Mouse (Mus musculus) large intestine, adult 2 months (tissue): ENCODE results near the gene Srr. TPM values are rescaled to one million over a fixed set of nuclear protein-coding genes. Genes with fewer than 3 reads are reported as not detected.

Experiments
- DNase-seq: peaks from one replicate; pipeline ENCODE4 v3.0.0-alpha.2; 2012; ENCODE audit warnings: low read depth, low spot score
- WGBS: fragments of 180-500 bp; shearing (Covaris S2); methylation state at CpG from one replicate; pipeline ENCODE4 v1.1.7; 2018; 5-methylcytosine and 5-hydroxymethylcytosine counted together
- polyA plus RNA-seq: library from polyadenylated mRNA; depleted of rRNA; stranded (reverse); fragments of >200 nt; gene quantifications from 2 replicates; pipeline ENCODE4 v1.2.3, GENCODE M21; 2012; rRNA removed

Srr gene
- polyA plus RNA-seq, 1 experiment: 8.6 TPM

GRCm38 (mm10) chr11:74867181-74867580, 58.6 kb downstream of the Srr start:
- WGBS: 35% methylated on average over 2 of the region's 2 CpGs
- DNase-seq: no peak

GRCm38 (mm10) chr11:74866640-74867039, 59.1 kb downstream of the Srr start:
- WGBS: 15% methylated on average over 4 of the region's 4 CpGs
- no peak for DNase-seq

DNA sequence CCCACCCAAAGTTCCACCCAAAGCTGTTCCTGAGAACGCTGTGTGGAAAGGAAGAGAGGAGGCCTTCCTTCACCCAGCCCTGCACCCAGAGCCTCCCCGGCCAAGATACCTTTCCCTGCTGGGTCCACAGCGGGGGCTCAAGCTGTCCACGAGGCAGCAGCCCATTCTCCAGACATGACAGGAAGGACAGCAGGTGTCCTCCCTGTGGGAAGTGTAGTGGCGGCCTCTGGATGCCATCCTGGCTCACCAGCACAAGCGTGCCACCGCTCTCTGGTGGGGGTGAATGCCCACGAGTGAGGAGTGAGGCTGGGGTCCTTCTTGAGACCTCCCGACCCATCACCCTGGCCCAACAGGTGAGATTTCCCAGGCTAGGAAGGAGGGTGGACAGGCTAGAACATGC, 60.5 kb downstream of the Srr start:
- WGBS: 88% methylated on average over 9 of the region's 9 CpGs
- no peak for DNase-seq

DNA sequence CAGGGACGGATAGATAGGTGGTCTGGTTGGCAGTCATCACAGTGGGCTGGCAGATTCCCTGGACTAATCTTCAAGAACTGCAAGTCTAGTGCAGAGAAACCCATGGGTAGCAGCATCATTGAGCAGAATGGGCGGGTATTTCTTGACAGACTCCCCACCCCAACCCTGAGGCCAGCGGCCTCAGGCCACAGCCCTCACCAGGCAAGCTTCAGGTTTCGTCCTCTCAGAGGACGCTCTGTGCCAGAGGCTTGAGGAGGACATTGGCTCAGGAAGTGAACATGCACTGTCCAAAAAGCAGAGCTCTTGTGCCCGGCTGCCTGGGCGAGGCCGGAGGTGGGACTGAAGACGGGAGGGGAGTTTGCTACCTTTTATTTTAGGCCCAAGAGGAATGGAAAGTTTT, 61.3 kb downstream of the Srr start:
- WGBS: 90% methylated on average over 9 of the region's 9 CpGs

GRCm38 (mm10) chr11:74863471-74863870, 62.3 kb downstream of the Srr start:
- DNase-seq: no peak
- WGBS: 52% methylated on average over 11 of the region's 11 CpGs

More for the DNA sequence above, 61.3 kb downstream of the Srr start:
- DNase-seq: no peak

DNA sequence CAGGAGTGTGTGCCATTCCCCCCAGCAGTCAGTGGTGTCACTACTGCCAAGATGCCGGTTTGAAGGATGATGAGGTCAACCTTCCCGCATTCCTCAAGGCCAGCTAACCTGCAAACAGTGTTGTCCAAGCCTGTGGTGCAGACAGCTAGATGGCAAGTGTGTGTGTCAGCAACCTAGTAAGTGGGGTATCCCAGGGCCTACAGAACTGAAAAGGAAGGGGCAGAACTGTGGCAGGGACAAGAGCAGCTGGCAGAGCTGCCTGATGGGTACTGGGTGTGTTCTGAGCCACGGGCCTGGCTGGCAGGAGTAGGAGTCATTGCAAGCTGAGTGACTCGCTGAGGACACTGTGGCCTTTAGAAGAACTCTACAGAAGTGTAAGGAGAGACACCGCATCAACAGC, 63.6 kb downstream of the Srr start:
- 71% methylated on average over 5 of the region's 5 CpGs for WGBS
- no peak for DNase-seq

- DNase-seq: no peak
- 91% methylated on average over 9 of the region's 9 CpGs for WGBS
Measured at GRCm38 (mm10) chr11:74857756-74858155, 68.0 kb downstream of the Srr start.

Other genes with a start within 250 kb of the Srr start
- gene Pafah1b1, start 201.3 kb downstream of the Srr start, polyA plus RNA-seq: 19.1 and 24.0 TPM in 2 replicates
- gene Mettl16, start 155.1 kb downstream of the Srr start, polyA plus RNA-seq: 2.9 and 3.2 TPM in 2 replicates
- gene Mnt, start 95.0 kb downstream of the Srr start, polyA plus RNA-seq: 10.9 and 11.8 TPM in 2 replicates
- gene Sgsm2, start 28.9 kb downstream of the Srr start, polyA plus RNA-seq: 8.3 and 10.6 TPM in 2 replicates
- 12.2 and 14.8 TPM in 2 replicates for gene Tsr1, start 27.9 kb downstream of the Srr start, polyA plus RNA-seq
- gene Smg6, start 125 bp downstream of the Srr start, polyA plus RNA-seq: 13.5 and 18.7 TPM in 2 replicates
- gene Hic1, start 243.6 kb upstream of the Srr start, polyA plus RNA-seq: 13.2 and 15.0 TPM in 2 replicates